Mouse (Mus musculus): ENCODE results near the gene Ccn6. TPM values are rescaled to one million over a fixed set of nuclear protein-coding genes. Genes with fewer than 3 reads are reported as not detected.

Ccn6 gene
- polyA plus RNA-seq, 1 experiment from 2014 or later: 0.28 TPM

GRCm38 (mm10) chr10:39169642-39170041, 6.0 kb upstream of the Ccn6 start:
- peak; percentile 45 for DNase-seq (ENCODE audit: low spot score)
- H3K9ac ChIP-seq (ENCODE audit: low read length): no peak overlapping the region

GRCm38 (mm10) chr10:39167611-39168010, 4.0 kb upstream of the Ccn6 start:
- H3K27ac ChIP-seq (ENCODE audit: low read depth, low read length): no peak overlapping the region
- peaks cover 15% of the 10 kb centered on the region for H3K4me1 ChIP-seq (ENCODE audit: control insufficient read depth, insufficient read depth, low read length)
- DNase-seq (ENCODE audit: low spot score) (no peak), ATAC-seq (no peak)
- no peaks in the 10 kb centered on the region for H3K36me3 ChIP-seq (ENCODE audit: control insufficient read depth, insufficient read depth, low read length)
- WGBS: 92% methylated on average over 11 of the region's 11 CpGs
- no peaks in the 10 kb centered on the region for H3K27me3 ChIP-seq (replicated peaks; ENCODE audit: control insufficient read depth, insufficient read depth, low read length)
- no peaks in the 10 kb centered on the region for H3K9me3 ChIP-seq (replicated peaks; ENCODE audit: control insufficient read depth, low read length)
- no peak overlapping the region for H3K9ac ChIP-seq (ENCODE audit: low read length)
- H3K4me2 ChIP-seq (ENCODE audit: low read length): no peak overlapping the region
- no peak overlapping the region for H3K4me3 ChIP-seq (ENCODE audit: low read depth, low read length)

More at GRCm38 (mm10) chr10:39169642-39170041, 6.0 kb upstream of the Ccn6 start:
- Histone ChIP-seq H3K4me3 (ENCODE audit: low read depth, low read length) (no peak overlapping the region), H3K4me2 (ENCODE audit: low read length) (peak overlapping the region; percentile 64), H3K9me3 (replicated peaks; ENCODE audit: control insufficient read depth, low read length) (no peaks in the 10 kb centered on the region), H3K27me3 (replicated peaks; ENCODE audit: control insufficient read depth, insufficient read depth, low read length) (no peaks in the 10 kb centered on the region), H3K36me3 (ENCODE audit: control insufficient read depth, insufficient read depth, low read length) (no peaks in the 10 kb centered on the region), H3K4me1 (ENCODE audit: control insufficient read depth, insufficient read depth, low read length) (peaks cover 24% of the 10 kb centered on the region), H3K27ac (ENCODE audit: low read depth, low read length) (no peak overlapping the region)
- 42% methylated on average over 9 of the region's 9 CpGs for WGBS
- no peak for ATAC-seq

DNA sequence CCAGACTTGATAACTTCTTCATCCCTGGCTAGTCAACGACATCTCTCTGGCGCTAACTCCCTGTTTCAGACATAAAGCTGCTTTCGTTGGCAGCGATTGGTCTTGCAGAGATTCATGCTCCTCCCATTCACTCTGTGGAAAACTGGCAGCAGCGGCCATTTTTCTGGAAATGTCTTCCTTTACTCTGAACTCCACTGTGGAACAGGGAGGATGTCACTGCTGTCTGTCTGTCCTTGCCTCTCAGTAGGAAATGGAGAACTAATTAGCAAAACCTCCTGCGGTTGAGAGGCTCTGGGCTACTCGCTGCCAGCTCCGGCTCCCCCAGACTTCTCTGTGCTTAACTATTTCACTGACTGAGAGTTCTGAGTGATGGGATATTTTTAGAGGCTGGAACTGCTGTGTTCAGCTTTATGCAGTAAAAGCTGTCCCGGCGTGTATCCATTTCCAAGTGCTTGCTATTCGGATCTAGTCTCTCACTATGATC, 2.1 kb upstream of the Ccn6 start:
- DNase-seq (ENCODE audit: low spot score): peak; percentile 85
- H3K9ac ChIP-seq (ENCODE audit: low read length): peak overlapping the region; percentile 17; the same call in 1 of the 2 replicates
- peaks cover 7% of the 10 kb centered on the region; the same call in 1 of the 2 replicates for H3K4me1 ChIP-seq (ENCODE audit: control insufficient read depth, insufficient read depth, low read length)
- peak; percentile 38; the same call in 1 of the 2 replicates for ATAC-seq
- peak overlapping the region; percentile 45 for H3K27ac ChIP-seq (ENCODE audit: low read depth, low read length)
- WGBS: 18% methylated on average over 11 of the region's 11 CpGs
- H3K9me3 ChIP-seq (replicated peaks; ENCODE audit: control insufficient read depth, low read length): no peaks in the 10 kb centered on the region
- peak overlapping the region; percentile 41 for H3K4me2 ChIP-seq (ENCODE audit: low read length)
- H3K4me3 ChIP-seq (ENCODE audit: low read depth, low read length): peak overlapping the region; percentile 28
- H3K27me3 ChIP-seq (replicated peaks; ENCODE audit: control insufficient read depth, insufficient read depth, low read length): no peaks in the 10 kb centered on the region
- H3K36me3 ChIP-seq (ENCODE audit: control insufficient read depth, insufficient read depth, low read length): no peaks in the 10 kb centered on the region

- 57% methylated on average over 18 of the region's 18 CpGs for WGBS
Measured at GRCm38 (mm10) chr10:39162666-39163484, 719 bp downstream of the Ccn6 start.

GRCm38 (mm10) chr10:39161406-39161805, 2.2 kb downstream of the Ccn6 start:
- Histone ChIP-seq H3K36me3 (ENCODE audit: control insufficient read depth, insufficient read depth, low read length) (no peaks in the 10 kb centered on the region), H3K4me3 (ENCODE audit: low read depth, low read length) (no peak overlapping the region), H3K27me3 (replicated peaks; ENCODE audit: control insufficient read depth, insufficient read depth, low read length) (no peaks in the 10 kb centered on the region), H3K9ac (ENCODE audit: low read length) (no peak overlapping the region), H3K4me1 (ENCODE audit: control insufficient read depth, insufficient read depth, low read length) (0 out of 2 replicates have a peak, but pooled peaks cover 4% of the 10 kb centered on the region), H3K4me2 (ENCODE audit: low read length) (no peak overlapping the region), H3K9me3 (replicated peaks; ENCODE audit: control insufficient read depth, low read length) (no peaks in the 10 kb centered on the region), H3K27ac (ENCODE audit: low read depth, low read length) (no peak overlapping the region)
- DNase-seq (ENCODE audit: low spot score): no peak
- 100% methylated on average over 1 of the region's 1 CpGs for WGBS
- ATAC-seq: no peak

More at GRCm38 (mm10) chr10:39162666-39163484, 719 bp downstream of the Ccn6 start:
- ATAC-seq: no peak
- Histone ChIP-seq H3K27me3 (replicated peaks; ENCODE audit: control insufficient read depth, insufficient read depth, low read length) (no peaks in the 10 kb centered on the region), H3K9ac (ENCODE audit: low read length) (no peak overlapping the region), H3K9me3 (replicated peaks; ENCODE audit: control insufficient read depth, low read length) (no peaks in the 10 kb centered on the region), H3K4me2 (ENCODE audit: low read length) (no peak overlapping the region), H3K4me1 (ENCODE audit: control insufficient read depth, insufficient read depth, low read length) (0 out of 2 replicates have a peak, but pooled peaks cover 4% of the 10 kb centered on the region), H3K36me3 (ENCODE audit: control insufficient read depth, insufficient read depth, low read length) (no peaks in the 10 kb centered on the region), H3K4me3 (ENCODE audit: low read depth, low read length) (no peak overlapping the region), H3K27ac (ENCODE audit: low read depth, low read length) (no peak overlapping the region)
- DNase-seq (ENCODE audit: low spot score): peak; percentile 35

DNA sequence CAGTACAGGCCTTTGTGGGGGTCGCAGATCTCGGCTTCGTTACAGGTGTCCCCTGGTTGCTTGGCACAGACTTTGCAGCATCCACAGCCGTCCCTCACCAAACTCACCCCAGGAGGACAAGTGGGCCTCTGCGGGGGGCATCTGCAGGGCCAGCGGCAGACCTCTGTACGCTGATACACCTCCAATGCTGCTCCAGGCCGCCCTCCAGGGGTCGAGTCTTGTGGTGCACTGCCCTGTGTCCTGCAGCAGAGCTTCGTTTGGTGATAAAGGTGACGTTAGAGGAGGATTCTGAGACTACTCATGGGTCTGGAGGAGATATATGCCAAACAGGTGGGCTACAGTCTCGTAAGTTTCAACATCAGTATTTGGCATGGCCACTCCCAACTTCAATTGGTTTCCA, 5.3 kb downstream of the Ccn6 start:
- no peaks in the 10 kb centered on the region for H3K9me3 ChIP-seq (replicated peaks; ENCODE audit: control insufficient read depth, low read length)
- H3K27ac ChIP-seq (ENCODE audit: low read depth, low read length): no peak overlapping the region
- H3K27me3 ChIP-seq (replicated peaks; ENCODE audit: control insufficient read depth, insufficient read depth, low read length): no peaks in the 10 kb centered on the region
- DNase-seq (ENCODE audit: low spot score) (no peak), ATAC-seq (no peak)
- no peak overlapping the region for H3K4me3 ChIP-seq (ENCODE audit: low read depth, low read length)
- H3K36me3 ChIP-seq (ENCODE audit: control insufficient read depth, insufficient read depth, low read length): no peaks in the 10 kb centered on the region
- no peak overlapping the region for H3K9ac ChIP-seq (ENCODE audit: low read length)
- 61% methylated on average over 12 of the region's 12 CpGs for WGBS
- H3K4me2 ChIP-seq (ENCODE audit: low read length): no peak overlapping the region
- H3K4me1 ChIP-seq (ENCODE audit: control insufficient read depth, insufficient read depth, low read length): no peaks in the 10 kb centered on the region

GRCm38 (mm10) chr10:39157321-39157720, 6.3 kb downstream of the Ccn6 start:
- no peak overlapping the region for H3K4me2 ChIP-seq (ENCODE audit: low read length)
- ATAC-seq: no peak
- H3K9ac ChIP-seq (ENCODE audit: low read length): no peak overlapping the region
- no peak overlapping the region for H3K27ac ChIP-seq (ENCODE audit: low read depth, low read length)
- 94% methylated on average over 1 of the region's 1 CpGs for WGBS
- no peaks in the 10 kb centered on the region for H3K27me3 ChIP-seq (replicated peaks; ENCODE audit: control insufficient read depth, insufficient read depth, low read length)
- H3K9me3 ChIP-seq (replicated peaks; ENCODE audit: control insufficient read depth, low read length): no peaks in the 10 kb centered on the region
- DNase-seq (ENCODE audit: low spot score): no peak
- H3K4me1 ChIP-seq (ENCODE audit: control insufficient read depth, insufficient read depth, low read length): no peaks in the 10 kb centered on the region
- H3K4me3 ChIP-seq (ENCODE audit: low read depth, low read length): no peak overlapping the region
- H3K36me3 ChIP-seq (ENCODE audit: control insufficient read depth, insufficient read depth, low read length): no peaks in the 10 kb centered on the region

- Histone ChIP-seq H3K9ac (ENCODE audit: low read length) (no peak overlapping the region), H3K4me3 (ENCODE audit: low read depth, low read length) (no peak overlapping the region), H3K36me3 (ENCODE audit: control insufficient read depth, insufficient read depth, low read length) (no peaks in the 10 kb centered on the region), H3K4me2 (ENCODE audit: low read length) (no peak overlapping the region), H3K27me3 (replicated peaks; ENCODE audit: control insufficient read depth, insufficient read depth, low read length) (no peaks in the 10 kb centered on the region), H3K27ac (ENCODE audit: low read depth, low read length) (no peak overlapping the region), H3K4me1 (ENCODE audit: control insufficient read depth, insufficient read depth, low read length) (no peaks in the 10 kb centered on the region), H3K9me3 (replicated peaks; ENCODE audit: control insufficient read depth, low read length) (no peaks in the 10 kb centered on the region)
- ATAC-seq (no peak), DNase-seq (ENCODE audit: low spot score) (no peak)
- 91% methylated on average over 5 of the region's 5 CpGs for WGBS
Measured at GRCm38 (mm10) chr10:39156719-39157118, 6.9 kb downstream of the Ccn6 start.

- H3K9ac ChIP-seq (ENCODE audit: low read length): no peak overlapping the region
- peaks cover 71% of the 10 kb centered on the region for H3K36me3 ChIP-seq (ENCODE audit: control insufficient read depth, insufficient read depth, low read length)
- no peak overlapping the region for H3K27ac ChIP-seq (ENCODE audit: low read depth, low read length)
- 83% methylated on average over 12 of the region's 12 CpGs for WGBS
- H3K4me3 ChIP-seq (ENCODE audit: low read depth, low read length): no peak overlapping the region
- H3K27me3 ChIP-seq (replicated peaks; ENCODE audit: control insufficient read depth, insufficient read depth, low read length): no peaks in the 10 kb centered on the region
- H3K4me2 ChIP-seq (ENCODE audit: low read length): no peak overlapping the region
- H3K9me3 ChIP-seq (replicated peaks; ENCODE audit: control insufficient read depth, low read length): no peaks in the 10 kb centered on the region
- no peaks in the 10 kb centered on the region for H3K4me1 ChIP-seq (ENCODE audit: control insufficient read depth, insufficient read depth, low read length)
- DNase-seq (ENCODE audit: low spot score): no peak
- no peak for ATAC-seq
Measured at GRCm38 (mm10) chr10:39142216-39142615, 21.4 kb downstream of the Ccn6 start.
